Mouse (Mus musculus): ENCODE data around the gene Zcchc14. TPM values are rescaled to one million over a fixed set of nuclear protein-coding genes. Genes with fewer than 3 reads are reported as not detected.

The Zcchc14 gene
- polyA plus RNA-seq, 1 experiment, result 31.4 TPM

DNA sequence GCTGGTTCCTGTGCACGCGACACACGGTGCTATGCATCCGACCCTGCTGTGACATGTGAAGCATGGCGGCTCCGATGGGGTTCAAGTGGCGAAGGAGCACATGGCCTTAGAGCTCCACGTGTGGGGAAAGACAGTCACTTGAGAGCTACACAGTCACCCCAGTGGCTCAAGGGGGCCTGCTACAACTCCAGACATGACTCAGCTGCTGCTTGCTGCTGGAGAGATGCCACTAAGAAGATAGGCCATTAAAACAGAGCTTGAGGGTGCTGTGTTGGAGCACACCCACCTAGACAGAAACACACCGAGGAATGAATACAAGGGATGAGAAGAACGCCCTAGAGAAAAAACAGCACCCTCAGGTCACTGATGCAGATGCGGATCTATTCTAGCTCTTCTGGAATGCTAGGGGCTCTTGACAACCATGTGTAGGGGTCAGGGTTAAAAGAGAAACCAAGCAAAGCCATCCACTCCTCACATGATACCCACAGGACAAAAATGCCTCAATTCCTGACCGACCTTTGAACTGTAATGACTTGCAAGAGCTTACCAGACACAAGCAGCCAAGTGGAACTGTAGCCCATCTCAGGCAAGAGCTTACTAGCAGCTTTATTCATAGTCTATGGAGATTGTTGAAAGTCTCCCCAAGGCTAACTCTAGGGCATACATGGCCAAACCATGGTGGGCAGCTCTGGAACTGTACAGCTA is 5.0 kb downstream of the Zcchc14 start:
- no peak for TF ChIP-seq CTCF (conservative IDR thresholded peaks at IDR 0.05; ENCODE audit: insufficient read depth, insufficient read length, low read depth, low read length)
- no peak for TF ChIP-seq POLR2A (IDR thresholded peaks at IDR 0.05; ENCODE audit: low read depth, low read length)
- H3K4me1 ChIP-seq (ENCODE audit: control insufficient read depth, insufficient read depth, low read length), result peaks cover 51% of the 10 kb centered on the region
- 46% methylated on average over 12 of the region's 12 CpGs for WGBS
- no peak overlapping the region for H3K4me3 ChIP-seq (ENCODE audit: insufficient read depth, low read depth, low read length)
- no peaks in the 10 kb centered on the region for H3K27me3 ChIP-seq (replicated peaks; ENCODE audit: control insufficient read depth, insufficient read depth, low read length)
- H3K36me3 ChIP-seq (ENCODE audit: control insufficient read depth, insufficient read depth, low read length), result no peaks in the 10 kb centered on the region
- DNase-seq, result peak; percentile 94
- peak overlapping the region; percentile 91 for H3K27ac ChIP-seq (ENCODE audit: insufficient read depth, low read depth, low read length)

DNA sequence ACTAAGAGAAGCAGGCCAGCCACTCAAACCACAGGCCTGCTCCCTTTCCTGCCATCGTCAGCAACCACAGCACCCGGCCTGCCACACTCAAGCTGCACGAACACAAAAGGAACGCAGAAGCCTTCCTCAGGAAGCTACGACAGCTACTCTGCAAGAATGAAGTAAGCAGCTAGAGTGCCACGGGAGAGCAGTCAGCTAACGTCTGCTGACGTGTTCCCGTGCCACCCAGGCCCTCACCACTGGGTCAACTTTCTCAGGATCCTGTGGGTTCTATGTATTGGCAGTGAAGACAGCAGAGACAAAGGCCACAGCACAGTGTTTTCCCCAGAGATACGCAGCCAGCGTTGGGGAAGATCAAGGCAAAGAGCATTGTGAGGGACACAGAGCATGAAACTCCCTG is 9.3 kb downstream of the Zcchc14 start:
- Histone ChIP-seq H3K4me3 (ENCODE audit: insufficient read depth, low read depth, low read length) (no peak overlapping the region), H3K27ac (ENCODE audit: insufficient read depth, low read depth, low read length) (peak overlapping the region; percentile 28; the same call in 1 of the 2 replicates), H3K27me3 (replicated peaks; ENCODE audit: control insufficient read depth, insufficient read depth, low read length) (no peaks in the 10 kb centered on the region), H3K36me3 (ENCODE audit: control insufficient read depth, insufficient read depth, low read length) (no peaks in the 10 kb centered on the region), H3K4me1 (ENCODE audit: control insufficient read depth, insufficient read depth, low read length) (peaks cover 56% of the 10 kb centered on the region)
- 23% methylated on average over 11 of the region's 11 CpGs for WGBS
- TF ChIP-seq POLR2A (IDR thresholded peaks at IDR 0.05; ENCODE audit: low read depth, low read length) (no peak), CTCF (conservative IDR thresholded peaks at IDR 0.05; ENCODE audit: insufficient read depth, insufficient read length, low read depth, low read length) (no peak)
- peak; percentile 51 for DNase-seq

DNA sequence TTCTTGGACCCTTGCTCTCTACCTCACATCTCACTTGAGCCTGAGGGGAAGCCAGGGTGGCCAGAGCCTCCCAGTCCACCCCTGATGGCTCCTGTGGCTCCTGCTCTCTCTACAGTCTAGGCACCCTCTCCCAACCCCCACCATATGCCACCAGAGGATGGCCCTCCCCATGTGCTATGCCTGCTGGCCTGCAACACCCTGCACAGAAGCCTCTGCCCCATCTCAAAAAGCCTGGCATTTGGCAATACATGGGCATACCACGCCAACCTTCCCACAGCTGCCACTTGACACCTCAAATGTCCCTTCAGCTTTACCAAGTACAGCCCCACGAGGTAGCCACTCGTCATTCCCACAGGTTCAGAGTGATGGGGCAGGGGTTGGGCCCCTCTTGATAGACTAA is 9.9 kb downstream of the Zcchc14 start:
- Histone ChIP-seq H3K27ac (ENCODE audit: insufficient read depth, low read depth, low read length) (no peak overlapping the region; the same call in 1 of the 2 replicates), H3K4me1 (ENCODE audit: control insufficient read depth, insufficient read depth, low read length) (peaks cover 57% of the 10 kb centered on the region), H3K27me3 (replicated peaks; ENCODE audit: control insufficient read depth, insufficient read depth, low read length) (no peaks in the 10 kb centered on the region), H3K4me3 (ENCODE audit: insufficient read depth, low read depth, low read length) (no peak overlapping the region), H3K36me3 (ENCODE audit: control insufficient read depth, insufficient read depth, low read length) (no peaks in the 10 kb centered on the region)
- no peak for DNase-seq
- WGBS, result 53% methylated on average over 3 of the region's 3 CpGs
- TF ChIP-seq CTCF (conservative IDR thresholded peaks at IDR 0.05; ENCODE audit: insufficient read depth, insufficient read length, low read depth, low read length) (no peak), POLR2A (IDR thresholded peaks at IDR 0.05; ENCODE audit: low read depth, low read length) (no peak)

DNA sequence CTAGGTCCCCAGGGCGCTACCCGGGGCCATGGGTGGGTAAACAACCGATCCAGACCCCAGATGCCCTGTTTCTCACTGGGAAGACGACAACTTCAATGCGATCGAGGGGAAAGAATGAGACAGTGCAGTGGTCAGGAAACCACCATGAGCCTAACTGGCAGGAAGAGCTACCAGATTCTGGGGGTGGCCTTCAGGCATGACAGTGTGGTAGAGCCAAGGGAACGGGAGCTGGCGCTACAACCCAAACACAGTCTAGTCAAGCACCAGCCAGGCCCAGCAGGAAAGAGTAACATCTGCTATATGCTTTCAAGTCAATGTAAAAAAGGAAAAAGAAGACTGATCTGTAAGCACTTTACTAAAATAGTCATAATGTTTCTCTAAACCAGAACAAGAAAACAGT is 16.5 kb downstream of the Zcchc14 start:
- TF ChIP-seq CTCF (conservative IDR thresholded peaks at IDR 0.05; ENCODE audit: insufficient read depth, insufficient read length, low read depth, low read length), result no peak
- TF ChIP-seq POLR2A (IDR thresholded peaks at IDR 0.05; ENCODE audit: low read depth, low read length), result no peak
- Histone ChIP-seq H3K27ac (ENCODE audit: insufficient read depth, low read depth, low read length) (peak overlapping the region; percentile 24), H3K4me1 (ENCODE audit: control insufficient read depth, insufficient read depth, low read length) (peaks cover 58% of the 10 kb centered on the region)

DNA sequence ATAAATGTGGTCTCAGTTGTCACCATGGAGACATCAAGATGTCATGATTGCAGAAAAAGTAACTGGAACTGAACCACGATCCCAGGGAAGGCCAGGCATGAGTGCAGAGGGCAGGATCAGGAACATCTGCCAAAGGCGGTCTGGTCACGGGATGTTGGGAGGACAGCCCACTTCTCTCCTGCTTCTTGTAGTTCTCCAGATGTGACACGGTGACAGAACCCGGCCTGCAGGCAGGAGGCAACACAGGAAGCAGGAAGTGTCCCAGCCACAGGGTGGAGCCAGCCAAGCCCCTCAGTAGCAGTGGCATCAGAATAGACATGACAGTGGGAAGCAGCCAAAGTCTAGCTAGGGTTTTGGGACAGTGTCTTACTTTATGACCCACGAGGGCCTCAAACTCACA is 17.2 kb downstream of the Zcchc14 start:
- H3K27ac ChIP-seq (ENCODE audit: insufficient read depth, low read depth, low read length), result peak overlapping the region; percentile 24
- TF ChIP-seq CTCF (conservative IDR thresholded peaks at IDR 0.05; ENCODE audit: insufficient read depth, insufficient read length, low read depth, low read length) (no peak), POLR2A (IDR thresholded peaks at IDR 0.05; ENCODE audit: low read depth, low read length) (no peak)
- WGBS, result 22% methylated on average over 6 of the region's 6 CpGs
- no peaks in the 10 kb centered on the region for H3K27me3 ChIP-seq (replicated peaks; ENCODE audit: control insufficient read depth, insufficient read depth, low read length)
- no peak overlapping the region for H3K4me3 ChIP-seq (ENCODE audit: insufficient read depth, low read depth, low read length)
- peaks cover 54% of the 10 kb centered on the region for H3K4me1 ChIP-seq (ENCODE audit: control insufficient read depth, insufficient read depth, low read length)
- DNase-seq, result peak; percentile 90
- H3K36me3 ChIP-seq (ENCODE audit: control insufficient read depth, insufficient read depth, low read length), result no peaks in the 10 kb centered on the region

More for the DNA sequence above, 16.5 kb downstream of the Zcchc14 start:
- DNase-seq, result no peak
- WGBS, result 59% methylated on average over 8 of the region's 8 CpGs
- no peaks in the 10 kb centered on the region for H3K36me3 ChIP-seq (ENCODE audit: control insufficient read depth, insufficient read depth, low read length)
- no peaks in the 10 kb centered on the region for H3K27me3 ChIP-seq (replicated peaks; ENCODE audit: control insufficient read depth, insufficient read depth, low read length)
- no peak overlapping the region for H3K4me3 ChIP-seq (ENCODE audit: insufficient read depth, low read depth, low read length)

DNA sequence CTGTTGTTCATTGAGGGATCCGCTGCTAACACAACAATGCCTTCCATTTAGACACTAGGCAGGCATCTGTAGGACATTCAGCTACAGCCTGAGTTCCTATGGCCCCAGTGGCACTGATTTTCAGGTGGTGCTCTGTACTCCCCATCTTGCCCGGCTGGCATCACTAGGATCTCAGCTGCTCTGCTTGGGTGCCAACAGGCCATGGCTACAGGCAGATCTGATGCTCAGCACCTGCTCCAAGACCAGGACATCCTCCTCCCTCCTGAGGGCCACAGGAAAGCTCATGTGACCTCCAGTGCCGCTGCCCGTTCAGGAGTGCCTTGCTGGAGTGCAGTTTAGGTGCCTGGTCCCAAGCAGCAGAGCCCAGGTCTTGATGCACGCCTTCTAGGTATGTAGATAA is 20.3 kb downstream of the Zcchc14 start:
- H3K27me3 ChIP-seq (replicated peaks; ENCODE audit: control insufficient read depth, insufficient read depth, low read length), result no peaks in the 10 kb centered on the region
- TF ChIP-seq CTCF (conservative IDR thresholded peaks at IDR 0.05; ENCODE audit: insufficient read depth, insufficient read length, low read depth, low read length), result no peak
- no peak for TF ChIP-seq POLR2A (IDR thresholded peaks at IDR 0.05; ENCODE audit: low read depth, low read length)
- peaks cover 42% of the 10 kb centered on the region for H3K4me1 ChIP-seq (ENCODE audit: control insufficient read depth, insufficient read depth, low read length)
- no peak overlapping the region for H3K4me3 ChIP-seq (ENCODE audit: insufficient read depth, low read depth, low read length)
- DNase-seq, result no peak
- 54% methylated on average over 5 of the region's 5 CpGs for WGBS
- H3K27ac ChIP-seq (ENCODE audit: insufficient read depth, low read depth, low read length), result peak overlapping the region; percentile 74
- H3K36me3 ChIP-seq (ENCODE audit: control insufficient read depth, insufficient read depth, low read length), result no peaks in the 10 kb centered on the region

DNA sequence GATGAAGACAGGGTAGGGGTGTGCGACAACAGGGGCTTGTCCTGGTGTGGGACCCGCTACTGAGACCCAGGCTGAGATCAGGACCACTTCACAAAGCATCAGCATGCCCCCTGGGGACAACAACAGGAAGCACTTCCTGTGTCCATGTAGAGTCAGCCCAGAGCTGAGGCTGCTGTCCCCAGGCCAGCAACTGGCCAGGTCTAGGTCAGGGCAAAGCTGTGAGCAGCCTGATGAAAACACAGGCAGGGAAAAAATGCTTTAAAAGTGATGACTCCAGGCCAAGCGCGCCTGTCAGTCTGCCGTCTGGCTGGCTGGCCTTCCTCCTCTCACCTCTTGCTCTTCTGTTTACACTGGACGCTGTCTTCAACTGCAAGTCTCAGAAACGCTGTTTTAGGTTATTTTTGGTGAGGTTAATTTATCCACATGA is 21.0 kb downstream of the Zcchc14 start:
- Histone ChIP-seq H3K4me1 (ENCODE audit: control insufficient read depth, insufficient read depth, low read length) (peaks cover 36% of the 10 kb centered on the region), H3K36me3 (ENCODE audit: control insufficient read depth, insufficient read depth, low read length) (no peaks in the 10 kb centered on the region), H3K27me3 (replicated peaks; ENCODE audit: control insufficient read depth, insufficient read depth, low read length) (no peaks in the 10 kb centered on the region), H3K27ac (ENCODE audit: insufficient read depth, low read depth, low read length) (peak overlapping the region; percentile 85), H3K4me3 (ENCODE audit: insufficient read depth, low read depth, low read length) (no peak overlapping the region)
- DNase-seq, result peak; percentile 87
- 28% methylated on average over 7 of the region's 7 CpGs for WGBS
- TF ChIP-seq CTCF (conservative IDR thresholded peaks at IDR 0.05; ENCODE audit: insufficient read depth, insufficient read length, low read depth, low read length) (0 out of 2 replicates have a peak, but pooled peaks have one; percentile 7), POLR2A (IDR thresholded peaks at IDR 0.05; ENCODE audit: low read depth, low read length) (no peak)

Measured in kidney, adult 2 months (tissue).